Mouse (Mus musculus): Measurements from ENCODE around the gene Plrg1. TPM values are rescaled to one million over a fixed set of nuclear protein-coding genes. Genes with fewer than 3 reads are reported as not detected.

Plrg1 gene
- polyA plus RNA-seq, 1 experiment from 2014 or later: 145 TPM

DNA sequence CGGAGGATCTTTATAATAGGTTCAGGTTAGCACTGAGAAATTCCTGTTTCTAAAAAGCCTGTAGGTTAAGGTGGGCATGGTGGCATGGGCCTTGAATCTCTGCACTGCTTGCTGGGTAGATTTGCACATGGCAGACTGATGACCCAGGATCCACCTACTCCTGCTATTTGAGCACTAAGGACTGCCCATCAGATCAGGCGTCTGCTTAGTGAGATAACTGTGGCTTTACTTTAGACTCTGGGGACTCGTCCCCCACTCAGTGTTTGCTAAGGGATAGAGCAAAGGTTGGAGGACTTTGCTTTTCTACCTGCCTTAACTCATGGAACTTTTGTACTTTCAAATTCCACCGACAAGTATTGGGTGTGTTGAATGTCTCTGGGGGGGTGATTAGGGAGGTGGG lies 15.7 kb upstream of the Plrg1 start:
- DNase-seq (ENCODE audit: low spot score): no peak

DNA sequence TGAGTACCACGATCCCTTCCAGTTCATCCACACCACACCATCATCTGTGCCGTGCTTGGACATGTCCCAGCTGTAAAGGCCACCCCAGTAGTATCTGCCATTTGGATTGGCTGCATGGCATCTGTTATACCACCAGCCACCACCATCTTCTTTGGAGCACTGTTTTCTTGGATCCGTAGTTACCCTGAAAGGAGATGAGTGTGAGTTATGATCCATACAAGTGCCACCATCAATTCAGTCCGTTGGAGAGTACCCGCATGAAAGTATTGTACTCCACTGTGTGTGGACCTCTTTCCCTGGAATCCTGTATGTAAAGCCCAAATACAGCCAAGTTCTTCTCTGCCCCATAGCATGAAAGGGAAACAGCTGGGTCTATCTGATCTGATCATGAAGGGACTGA lies 12.9 kb upstream of the Plrg1 start:
- no peaks in the 10 kb centered on the region for H3K9me3 ChIP-seq (replicated peaks; ENCODE audit: control insufficient read depth, low read length)
- H3K4me2 ChIP-seq (ENCODE audit: low read length): no peak overlapping the region
- no peaks in the 10 kb centered on the region for H3K27me3 ChIP-seq (replicated peaks; ENCODE audit: control insufficient read depth, insufficient read depth, low read length)
- 89% methylated on average over 5 of the region's 5 CpGs for WGBS
- no peaks in the 10 kb centered on the region for H3K36me3 ChIP-seq (ENCODE audit: control insufficient read depth, insufficient read depth, low read length)
- H3K4me1 ChIP-seq (ENCODE audit: control insufficient read depth, insufficient read depth, low read length): no peaks in the 10 kb centered on the region
- no peak for DNase-seq (ENCODE audit: low spot score)
- no peak overlapping the region for H3K27ac ChIP-seq (ENCODE audit: low read depth, low read length)
- H3K4me3 ChIP-seq (ENCODE audit: low read depth, low read length): no peak overlapping the region
- H3K9ac ChIP-seq (ENCODE audit: low read length): no peak overlapping the region
- ATAC-seq: no peak

More for the DNA sequence above, 15.7 kb upstream of the Plrg1 start:
- no peaks in the 10 kb centered on the region for H3K27me3 ChIP-seq (replicated peaks; ENCODE audit: control insufficient read depth, insufficient read depth, low read length)
- H3K9me3 ChIP-seq (replicated peaks; ENCODE audit: control insufficient read depth, low read length): no peaks in the 10 kb centered on the region
- H3K27ac ChIP-seq (ENCODE audit: low read depth, low read length): no peak overlapping the region
- ATAC-seq: no peak
- 81% methylated on average over 4 of the region's 4 CpGs for WGBS
- no peaks in the 10 kb centered on the region for H3K4me1 ChIP-seq (ENCODE audit: control insufficient read depth, insufficient read depth, low read length)
- no peak overlapping the region for H3K9ac ChIP-seq (ENCODE audit: low read length)
- H3K4me3 ChIP-seq (ENCODE audit: low read depth, low read length): no peak overlapping the region
- H3K36me3 ChIP-seq (ENCODE audit: control insufficient read depth, insufficient read depth, low read length): no peaks in the 10 kb centered on the region
- H3K4me2 ChIP-seq (ENCODE audit: low read length): no peak overlapping the region

DNA sequence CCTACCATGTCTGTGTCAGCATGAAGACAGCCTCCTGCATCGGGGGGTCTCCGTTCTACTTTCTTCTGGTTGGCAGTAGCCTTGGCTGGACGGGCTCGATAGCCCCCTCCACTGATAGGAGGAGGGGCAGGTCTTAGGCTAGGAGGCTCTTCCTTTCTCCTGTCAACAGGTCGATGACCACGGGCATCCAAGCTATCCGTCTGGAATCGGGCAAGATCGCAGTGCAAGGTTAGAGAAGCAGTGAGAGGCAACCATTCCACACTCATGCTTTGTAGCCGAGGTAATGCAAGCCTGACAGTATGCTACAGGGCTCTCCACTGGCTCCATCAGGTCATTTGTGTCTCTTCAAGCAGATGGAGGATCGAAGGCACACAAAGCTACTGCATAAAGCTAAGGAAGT lies 8.7 kb upstream of the Plrg1 start:
- H3K4me3 ChIP-seq (ENCODE audit: low read depth, low read length): no peak overlapping the region
- no peak overlapping the region for H3K4me2 ChIP-seq (ENCODE audit: low read length)
- H3K4me1 ChIP-seq (ENCODE audit: control insufficient read depth, insufficient read depth, low read length): no peaks in the 10 kb centered on the region
- 87% methylated on average over 11 of the region's 11 CpGs for WGBS
- ATAC-seq (no peak), DNase-seq (ENCODE audit: low spot score) (no peak)
- no peaks in the 10 kb centered on the region for H3K36me3 ChIP-seq (ENCODE audit: control insufficient read depth, insufficient read depth, low read length)
- no peak overlapping the region for H3K27ac ChIP-seq (ENCODE audit: low read depth, low read length)
- H3K27me3 ChIP-seq (replicated peaks; ENCODE audit: control insufficient read depth, insufficient read depth, low read length): no peaks in the 10 kb centered on the region
- no peaks in the 10 kb centered on the region for H3K9me3 ChIP-seq (replicated peaks; ENCODE audit: control insufficient read depth, low read length)
- no peak overlapping the region for H3K9ac ChIP-seq (ENCODE audit: low read length)

DNA sequence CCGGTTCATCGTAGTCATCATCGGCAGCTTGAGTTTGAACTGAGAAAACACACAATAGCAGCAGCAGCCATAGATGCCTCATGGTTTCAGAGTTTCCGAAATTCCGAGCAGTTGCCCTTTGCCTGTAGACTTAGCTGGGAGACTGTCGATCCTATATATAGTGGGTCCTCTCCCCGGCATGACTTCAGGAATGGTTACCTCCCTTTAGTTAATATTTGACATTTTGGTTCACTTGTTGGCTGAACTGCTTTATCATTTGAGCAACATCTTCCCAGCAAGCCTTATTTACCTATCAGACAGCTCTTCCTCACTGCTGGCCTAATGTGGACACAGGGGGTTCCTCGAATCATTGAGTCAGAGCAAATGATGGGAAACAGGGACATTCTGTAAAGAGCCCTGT lies 5.6 kb upstream of the Plrg1 start, which contains the start of gene Fgb:
Gene Fgb, minus strand, starts transcription at position 184 of the 400 bp plus-strand sequence.
- DNase-seq (ENCODE audit: low spot score) (no peak), ATAC-seq (no peak)
- no peak within 1 kb of the TSS for H3K4me2 ChIP-seq (ENCODE audit: low read length)
- no peaks in the 10 kb centered on the region for H3K4me1 ChIP-seq (ENCODE audit: control insufficient read depth, insufficient read depth, low read length)
- no peaks in the 10 kb centered on the region for H3K9me3 ChIP-seq (replicated peaks; ENCODE audit: control insufficient read depth, low read length)
- H3K4me3 ChIP-seq (ENCODE audit: low read depth, low read length): no peak within 1 kb of the TSS
- no peaks in the 10 kb centered on the region for H3K36me3 ChIP-seq (ENCODE audit: control insufficient read depth, insufficient read depth, low read length)
- H3K27me3 ChIP-seq (replicated peaks; ENCODE audit: control insufficient read depth, insufficient read depth, low read length): no peaks in the 10 kb centered on the region
- H3K27ac ChIP-seq (ENCODE audit: low read depth, low read length): no peak within 1 kb of the TSS
- no peak within 1 kb of the TSS for H3K9ac ChIP-seq (ENCODE audit: low read length)
- 92% methylated on average over 8 of the region's 8 CpGs for WGBS

DNA sequence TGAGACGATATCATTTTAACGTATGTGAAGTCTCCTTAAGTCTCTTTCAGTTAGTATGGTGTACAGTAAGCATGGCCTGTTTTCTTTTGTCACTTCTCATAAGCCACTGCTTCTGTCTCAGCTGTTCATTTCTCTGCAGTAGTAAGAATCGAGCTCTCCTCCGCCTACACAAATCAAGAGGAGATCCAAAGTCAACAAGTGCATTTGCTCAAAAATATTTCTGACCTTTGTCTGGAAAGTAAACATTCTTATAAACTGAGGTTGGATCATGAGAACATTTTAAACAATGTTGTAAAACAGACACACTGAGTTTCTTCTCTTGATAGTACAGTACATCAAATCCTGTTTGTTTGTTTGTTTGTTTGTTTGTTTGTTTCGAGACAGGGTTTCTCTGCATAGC lies 4.7 kb upstream of the Plrg1 start:
- no peaks in the 10 kb centered on the region for H3K4me1 ChIP-seq (ENCODE audit: control insufficient read depth, insufficient read depth, low read length)
- no peak overlapping the region for H3K9ac ChIP-seq (ENCODE audit: low read length)
- H3K27ac ChIP-seq (ENCODE audit: low read depth, low read length): no peak overlapping the region
- 85% methylated on average over 5 of the region's 5 CpGs for WGBS
- DNase-seq (ENCODE audit: low spot score): no peak
- no peaks in the 10 kb centered on the region for H3K27me3 ChIP-seq (replicated peaks; ENCODE audit: control insufficient read depth, insufficient read depth, low read length)
- H3K36me3 ChIP-seq (ENCODE audit: control insufficient read depth, insufficient read depth, low read length): no peaks in the 10 kb centered on the region
- no peak overlapping the region for H3K4me3 ChIP-seq (ENCODE audit: low read depth, low read length)
- H3K9me3 ChIP-seq (replicated peaks; ENCODE audit: control insufficient read depth, low read length): no peaks in the 10 kb centered on the region
- ATAC-seq: no peak
- no peak overlapping the region for H3K4me2 ChIP-seq (ENCODE audit: low read length)

DNA sequence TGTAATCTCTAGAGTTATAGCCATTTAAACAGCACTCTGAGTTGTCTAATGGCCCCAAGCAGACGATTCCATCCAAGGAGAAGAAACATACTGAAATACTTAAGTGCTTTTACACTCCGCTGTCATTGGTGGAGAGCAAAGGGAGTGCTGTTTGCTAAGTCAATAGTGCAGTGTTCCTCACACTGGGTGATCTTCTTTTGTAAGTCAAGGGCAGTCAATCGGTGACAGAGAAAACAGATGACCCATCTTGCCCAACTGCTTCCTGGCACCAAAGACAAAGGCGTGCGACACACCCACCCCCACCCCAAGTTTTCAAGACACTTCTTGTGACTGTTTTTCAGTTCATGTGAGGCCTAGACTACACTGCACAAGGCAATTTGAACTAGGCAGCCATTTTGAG lies 3.2 kb upstream of the Plrg1 start:
- H3K4me3 ChIP-seq (ENCODE audit: low read depth, low read length): no peak overlapping the region
- H3K4me1 ChIP-seq (ENCODE audit: control insufficient read depth, insufficient read depth, low read length): peaks cover 6% of the 10 kb centered on the region
- no peak overlapping the region for H3K27ac ChIP-seq (ENCODE audit: low read depth, low read length)
- H3K9me3 ChIP-seq (replicated peaks; ENCODE audit: control insufficient read depth, low read length): no peaks in the 10 kb centered on the region
- no peak for ATAC-seq
- 95% methylated on average over 5 of the region's 5 CpGs for WGBS
- DNase-seq (ENCODE audit: low spot score): no peak
- H3K27me3 ChIP-seq (replicated peaks; ENCODE audit: control insufficient read depth, insufficient read depth, low read length): no peaks in the 10 kb centered on the region
- no peak overlapping the region for H3K4me2 ChIP-seq (ENCODE audit: low read length)
- 0 out of 2 replicates have a peak, but pooled peaks cover under 1% of the 10 kb centered on the region for H3K36me3 ChIP-seq (ENCODE audit: control insufficient read depth, insufficient read depth, low read length)
- no peak overlapping the region for H3K9ac ChIP-seq (ENCODE audit: low read length)

DNA sequence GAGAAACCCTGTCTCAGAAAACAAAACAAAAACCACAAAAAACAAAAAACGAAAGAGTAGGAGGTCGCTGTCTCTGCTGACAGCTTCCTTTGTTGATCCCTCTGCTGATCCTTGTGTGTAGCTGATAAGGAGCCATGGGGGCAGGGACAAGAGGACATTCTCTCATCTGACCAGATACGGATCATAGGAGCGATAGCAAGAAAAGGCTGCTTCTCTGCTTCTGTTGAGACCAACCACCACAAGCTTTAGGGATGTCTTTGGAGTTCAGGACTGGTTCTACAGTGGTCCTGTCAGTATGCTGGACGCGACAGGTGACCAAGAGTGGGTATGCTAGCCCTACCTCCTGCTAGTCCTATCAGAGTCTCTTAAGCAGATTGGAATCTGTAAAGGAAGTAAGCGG lies 2.2 kb upstream of the Plrg1 start:
- Histone ChIP-seq H3K4me3 (ENCODE audit: low read depth, low read length) (no peak overlapping the region), H3K9me3 (replicated peaks; ENCODE audit: control insufficient read depth, low read length) (no peaks in the 10 kb centered on the region), H3K9ac (ENCODE audit: low read length) (no peak overlapping the region), H3K4me2 (ENCODE audit: low read length) (no peak overlapping the region), H3K36me3 (ENCODE audit: control insufficient read depth, insufficient read depth, low read length) (peaks cover 7% of the 10 kb centered on the region; the same call in 1 of the 2 replicates), H3K27ac (ENCODE audit: low read depth, low read length) (no peak overlapping the region), H3K4me1 (ENCODE audit: control insufficient read depth, insufficient read depth, low read length) (peaks cover 6% of the 10 kb centered on the region), H3K27me3 (replicated peaks; ENCODE audit: control insufficient read depth, insufficient read depth, low read length) (no peaks in the 10 kb centered on the region)
- WGBS: 92% methylated on average over 7 of the region's 7 CpGs
- no peak for ATAC-seq
- DNase-seq (ENCODE audit: low spot score): no peak

DNA sequence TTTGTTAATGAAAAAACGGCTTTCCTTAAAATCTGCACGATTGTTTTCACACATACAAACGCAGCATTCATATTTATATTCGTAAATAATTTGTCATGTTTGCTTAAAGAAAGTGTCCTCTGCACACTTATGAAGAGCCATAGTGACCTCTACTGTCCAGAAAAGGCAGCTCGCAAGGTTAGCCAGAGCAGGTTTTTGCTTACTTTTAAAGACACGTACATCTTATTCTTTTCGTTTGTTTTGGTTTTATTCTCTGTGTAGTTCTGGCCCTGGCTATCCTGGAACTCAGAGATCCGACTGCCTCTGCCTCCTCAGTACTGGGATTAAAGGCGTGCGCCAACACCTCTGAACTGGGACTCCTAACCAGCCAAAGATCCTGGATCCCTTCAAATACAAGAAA lies 1.6 kb upstream of the Plrg1 start:
- Histone ChIP-seq H3K36me3 (ENCODE audit: control insufficient read depth, insufficient read depth, low read length) (peaks cover 12% of the 10 kb centered on the region), H3K9me3 (replicated peaks; ENCODE audit: control insufficient read depth, low read length) (no peaks in the 10 kb centered on the region), H3K9ac (ENCODE audit: low read length) (no peak overlapping the region), H3K4me2 (ENCODE audit: low read length) (no peak overlapping the region), H3K4me3 (ENCODE audit: low read depth, low read length) (no peak overlapping the region), H3K4me1 (ENCODE audit: control insufficient read depth, insufficient read depth, low read length) (peaks cover 6% of the 10 kb centered on the region), H3K27me3 (replicated peaks; ENCODE audit: control insufficient read depth, insufficient read depth, low read length) (no peaks in the 10 kb centered on the region), H3K27ac (ENCODE audit: low read depth, low read length) (no peak overlapping the region)
- DNase-seq (ENCODE audit: low spot score) (peak; percentile 66), ATAC-seq (no peak)
- WGBS: 39% methylated on average over 10 of the region's 10 CpGs

DNA sequence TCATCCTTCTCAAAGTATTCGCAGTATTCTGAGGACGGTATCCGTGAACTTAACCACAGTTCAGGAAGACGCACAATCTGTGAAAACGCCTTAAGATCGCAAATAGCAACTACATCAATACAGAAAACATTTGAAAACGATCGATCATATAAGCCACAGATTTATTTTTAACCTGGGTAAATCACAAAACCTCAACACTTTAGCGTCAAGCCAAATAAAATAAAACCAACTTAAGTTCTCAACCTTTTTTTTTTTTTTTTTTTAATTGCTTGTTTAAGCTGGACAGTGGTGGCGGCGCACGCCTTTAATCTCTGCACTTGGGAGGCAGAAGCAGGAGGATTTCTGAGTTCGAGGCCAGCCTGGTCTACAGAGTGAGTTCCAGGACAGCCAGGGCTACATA lies 563 bp upstream of the Plrg1 start:
- Histone ChIP-seq H3K27ac (ENCODE audit: low read depth, low read length) (no peak overlapping the region), H3K9me3 (replicated peaks; ENCODE audit: control insufficient read depth, low read length) (no peaks in the 10 kb centered on the region), H3K4me2 (ENCODE audit: low read length) (peak overlapping the region; percentile 40), H3K9ac (ENCODE audit: low read length) (no peak overlapping the region), H3K27me3 (replicated peaks; ENCODE audit: control insufficient read depth, insufficient read depth, low read length) (no peaks in the 10 kb centered on the region), H3K4me1 (ENCODE audit: control insufficient read depth, insufficient read depth, low read length) (peaks cover 6% of the 10 kb centered on the region), H3K4me3 (ENCODE audit: low read depth, low read length) (peak overlapping the region; percentile 84), H3K36me3 (ENCODE audit: control insufficient read depth, insufficient read depth, low read length) (peaks cover 21% of the 10 kb centered on the region)
- ATAC-seq: no peak
- WGBS: 42% methylated on average over 13 of the region's 13 CpGs
- no peak for DNase-seq (ENCODE audit: low spot score)

Data from forebrain, embryonic 14.5 days (tissue).